Mouse (Mus musculus) erythroblast, embryonic 14.5 days (primary cell): ENCODE data around the gene Rerg.

Experiments used
- GATA1 ChIP-seq: IDR thresholded peaks from 2 replicates; pipeline ENCODE4 v1.6.1; 2012; ENCODE audit warnings: low read length, inconsistent platforms, mixed read lengths
- TAL1 ChIP-seq: IDR thresholded peaks from 3 replicates; pipeline ENCODE4 v1.6.1; 2012; ENCODE audit warnings: low read length, inconsistent platforms, mixed read lengths

- TF ChIP-seq TAL1 (no peak), GATA1 (no peak)
Measured at GRCm38 (mm10) chr6:137141247-137141820, 29.0 kb downstream of the Rerg start.
